Mouse (Mus musculus): ENCODE measurements around the gene Fam240a. TPM values are rescaled to one million over a fixed set of nuclear protein-coding genes. Genes with fewer than 3 reads are reported as not detected.

The Fam240a gene
- not detected for polyA plus RNA-seq (2014; fragmentation: Illumina TruSeq; extraction: RNeasy Lipid Tissue Mini Kit (QIAGEN cat#74804); ENCODE audit: low read depth, low replicate concordance)

DNA sequence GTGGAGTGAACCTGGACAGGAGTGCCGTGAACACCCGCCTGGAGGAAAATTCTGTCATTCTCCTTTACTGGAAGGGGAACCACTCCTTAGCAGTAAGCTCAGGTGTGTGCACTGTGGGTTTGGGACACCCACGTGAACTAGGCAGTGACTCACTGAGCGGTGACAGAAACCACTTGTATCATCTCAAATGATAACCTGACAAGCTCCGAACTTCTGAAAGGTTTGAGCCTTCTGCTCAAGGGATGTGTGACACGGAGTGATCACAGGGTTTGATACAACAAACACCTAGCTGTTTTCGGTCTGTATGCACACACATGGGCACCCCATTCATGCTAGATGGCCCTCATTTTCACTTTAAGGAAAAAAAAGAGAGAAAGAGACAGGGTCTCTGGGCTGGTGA is at the start of gene Fam240a:
Fam240a (minus strand) TSS at position 76 of the 400 bp plus-strand sequence.

DNA sequence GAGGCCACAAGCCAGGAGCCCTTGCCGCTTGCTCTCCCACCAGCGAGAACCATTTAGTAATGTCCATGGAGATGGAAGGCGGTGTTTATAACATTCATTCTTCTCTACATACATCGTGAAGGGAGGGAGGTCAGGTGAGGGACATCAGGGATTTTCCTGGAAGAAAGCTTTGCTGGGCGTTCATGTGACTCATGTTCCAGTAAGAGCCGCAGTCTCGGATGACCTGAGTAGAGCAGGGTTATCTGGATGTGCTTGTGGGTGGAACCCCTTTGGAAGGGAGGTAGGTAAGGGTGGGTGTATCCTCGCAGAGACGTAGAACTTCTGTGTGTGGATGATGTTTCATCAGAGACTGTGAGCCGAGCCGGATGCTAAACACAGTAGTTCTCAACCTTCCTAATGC is 34.7 kb upstream of the Fam240a start, which contains the start of gene Lrrc2:
Lrrc2 (plus strand) TSS at position 149 of the 400 bp plus-strand sequence.

DNA sequence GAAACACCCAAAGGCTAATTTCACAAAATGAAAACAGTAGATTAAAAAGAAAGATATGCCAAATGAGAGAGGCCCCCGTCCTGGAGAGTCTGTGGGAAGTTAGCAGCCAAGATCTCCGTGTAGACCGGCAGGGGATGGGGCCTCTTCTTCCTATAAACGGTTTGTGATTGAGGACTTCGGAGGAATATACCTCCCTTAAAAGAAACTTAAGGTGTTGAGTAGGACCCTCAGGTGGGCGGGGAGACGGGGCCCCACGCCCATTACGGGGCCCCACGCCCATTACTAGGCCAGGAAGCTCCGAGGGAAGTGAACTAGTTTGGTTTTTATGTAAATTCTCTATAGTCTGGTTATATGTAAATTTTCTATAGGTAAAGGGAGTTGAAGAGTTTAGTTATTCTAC is 29.3 kb upstream of the Fam240a start, which contains the start of gene Tdgf1:
Tdgf1 (minus strand) TSS at position 233 of the 400 bp plus-strand sequence.

DNA sequence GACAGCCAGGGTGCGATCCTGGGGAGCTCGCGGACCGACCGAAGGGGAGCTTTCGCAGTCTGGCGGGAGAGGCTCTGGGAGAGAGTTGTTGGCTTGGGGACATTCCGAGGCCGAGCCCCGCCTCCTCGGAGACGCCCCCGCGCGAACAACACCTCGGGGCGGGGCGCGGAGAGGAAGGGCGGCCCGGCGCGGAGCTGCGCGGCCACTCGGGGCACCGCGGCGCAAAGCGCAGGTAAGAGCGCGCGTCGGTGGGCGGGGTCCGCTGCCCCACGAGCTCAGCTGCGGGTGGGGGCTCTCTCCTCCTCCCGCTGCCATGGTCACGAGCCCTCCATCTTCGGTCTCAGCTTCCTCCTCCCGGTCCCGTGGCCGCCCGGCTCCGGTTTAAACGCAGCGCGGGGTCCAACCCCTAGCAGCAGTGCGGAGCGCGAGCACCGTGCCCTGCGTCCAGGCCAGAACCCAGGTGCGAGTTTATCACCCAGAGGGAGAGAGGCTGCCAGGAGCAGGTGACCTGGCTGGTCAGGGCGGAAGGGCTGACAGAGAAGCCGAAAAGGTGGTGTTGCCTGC is 36.6 kb downstream of the Fam240a start, which contains the start of gene Tmie:
Tmie (minus strand) TSS at position 116 of the 564 bp plus-strand sequence.

DNA sequence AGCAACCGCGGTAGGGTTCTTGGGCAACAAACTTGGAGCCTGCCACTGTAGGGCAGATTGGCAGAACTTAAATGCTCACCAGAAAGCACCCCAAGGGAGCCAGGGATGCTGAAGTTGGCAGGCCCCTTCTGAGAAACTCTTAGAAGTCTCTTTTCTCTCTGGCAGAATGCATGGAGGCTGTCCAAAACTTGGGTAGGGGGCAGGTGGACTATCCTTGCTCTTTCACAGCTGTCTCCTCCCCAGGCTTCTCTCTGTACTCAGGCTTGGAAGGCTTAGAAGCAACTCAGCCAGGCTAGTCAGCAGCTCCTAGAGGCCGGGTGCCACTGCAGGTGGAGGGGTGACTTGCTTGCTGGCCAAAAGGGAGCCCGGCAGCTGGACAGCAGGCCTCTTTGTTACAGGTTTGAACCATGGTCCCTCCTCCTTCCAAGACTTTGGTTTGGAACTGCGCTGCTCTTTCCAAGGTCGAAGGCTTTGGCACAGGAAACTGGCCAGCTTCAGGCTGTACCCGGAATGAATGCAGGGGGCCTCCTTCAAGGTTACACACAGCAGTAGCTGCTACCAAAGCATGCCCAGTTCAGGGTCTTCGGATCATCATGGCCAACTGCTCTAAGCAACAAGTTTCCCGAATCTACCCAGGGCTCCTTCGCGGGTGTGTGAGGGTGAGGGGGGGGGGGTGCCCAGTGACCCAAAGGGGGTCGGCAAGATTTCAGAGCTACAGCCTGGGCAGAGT is 37.3 kb downstream of the Fam240a start, which contains the start of gene Als2cl:
Als2cl (plus strand) TSS at position 680 of the 730 bp plus-strand sequence.

Other genes with a start within 250 kb of the Fam240a start
- gene Myl3, start 175.0 kb downstream of the Fam240a start, polyA plus RNA-seq (2014; fragmentation: Illumina TruSeq; extraction: RNeasy Lipid Tissue Mini Kit (QIAGEN cat#74804); ENCODE audit: low read depth, low replicate concordance) = 10,021 TPM
- gene Pth1r, start 169.7 kb downstream of the Fam240a start, polyA plus RNA-seq (2014; fragmentation: Illumina TruSeq; extraction: RNeasy Lipid Tissue Mini Kit (QIAGEN cat#74804); ENCODE audit: low read depth, low replicate concordance) = 7.8 TPM
- not detected for gene Prss42, start 118.7 kb downstream of the Fam240a start, polyA plus RNA-seq (2014; fragmentation: Illumina TruSeq; extraction: RNeasy Lipid Tissue Mini Kit (QIAGEN cat#74804); ENCODE audit: low read depth, low replicate concordance)
- not detected for gene Prss44, start 102.9 kb downstream of the Fam240a start, polyA plus RNA-seq (2014; fragmentation: Illumina TruSeq; extraction: RNeasy Lipid Tissue Mini Kit (QIAGEN cat#74804); ENCODE audit: low read depth, low replicate concordance)
- not detected for gene Prss43, start 90.2 kb downstream of the Fam240a start, polyA plus RNA-seq (2014; fragmentation: Illumina TruSeq; extraction: RNeasy Lipid Tissue Mini Kit (QIAGEN cat#74804); ENCODE audit: low read depth, low replicate concordance)
- gene Prss45, start 82.3 kb downstream of the Fam240a start, polyA plus RNA-seq (2014; fragmentation: Illumina TruSeq; extraction: RNeasy Lipid Tissue Mini Kit (QIAGEN cat#74804); ENCODE audit: low read depth, low replicate concordance) = not detected
- not detected for gene Prss46, start 72.4 kb downstream of the Fam240a start, polyA plus RNA-seq (2014; fragmentation: Illumina TruSeq; extraction: RNeasy Lipid Tissue Mini Kit (QIAGEN cat#74804); ENCODE audit: low read depth, low replicate concordance)
- gene Prss50, start 58.9 kb downstream of the Fam240a start, polyA plus RNA-seq (2014; fragmentation: Illumina TruSeq; extraction: RNeasy Lipid Tissue Mini Kit (QIAGEN cat#74804); ENCODE audit: low read depth, low replicate concordance) = not detected
- 16.9 TPM for gene Als2cl, start 37.0 kb downstream of the Fam240a start, polyA plus RNA-seq (2014; fragmentation: Illumina TruSeq; extraction: RNeasy Lipid Tissue Mini Kit (QIAGEN cat#74804); ENCODE audit: low read depth, low replicate concordance)
- 2.2 TPM for gene Tmie, start 36.7 kb downstream of the Fam240a start, polyA plus RNA-seq (2014; fragmentation: Illumina TruSeq; extraction: RNeasy Lipid Tissue Mini Kit (QIAGEN cat#74804); ENCODE audit: low read depth, low replicate concordance)
- not detected for gene Tdgf1, start 29.3 kb upstream of the Fam240a start, polyA plus RNA-seq (2014; fragmentation: Illumina TruSeq; extraction: RNeasy Lipid Tissue Mini Kit (QIAGEN cat#74804); ENCODE audit: low read depth, low replicate concordance)
- gene Lrrc2, start 34.7 kb upstream of the Fam240a start, polyA plus RNA-seq (2014; fragmentation: Illumina TruSeq; extraction: RNeasy Lipid Tissue Mini Kit (QIAGEN cat#74804); ENCODE audit: low read depth, low replicate concordance) = 288 TPM
- gene Rtp3, start 73.7 kb upstream of the Fam240a start, polyA plus RNA-seq (2014; fragmentation: Illumina TruSeq; extraction: RNeasy Lipid Tissue Mini Kit (QIAGEN cat#74804); ENCODE audit: low read depth, low replicate concordance) = 5.5 TPM
- not detected for gene Ltf, start 102.4 kb upstream of the Fam240a start, polyA plus RNA-seq (2014; fragmentation: Illumina TruSeq; extraction: RNeasy Lipid Tissue Mini Kit (QIAGEN cat#74804); ENCODE audit: low read depth, low replicate concordance)
- gene Ccrl2, start 140.7 kb upstream of the Fam240a start, polyA plus RNA-seq (2014; fragmentation: Illumina TruSeq; extraction: RNeasy Lipid Tissue Mini Kit (QIAGEN cat#74804); ENCODE audit: low read depth, low replicate concordance) = 16.8 TPM
- 114 TPM for gene Lrrfip2, start 200.7 kb upstream of the Fam240a start, polyA plus RNA-seq (2014; fragmentation: Illumina TruSeq; extraction: RNeasy Lipid Tissue Mini Kit (QIAGEN cat#74804); ENCODE audit: low read depth, low replicate concordance)

All from heart, adult 10 weeks (tissue).